Mouse (Mus musculus): ENCODE measurements around the gene Cenpf.

Cenpf gene

DNA sequence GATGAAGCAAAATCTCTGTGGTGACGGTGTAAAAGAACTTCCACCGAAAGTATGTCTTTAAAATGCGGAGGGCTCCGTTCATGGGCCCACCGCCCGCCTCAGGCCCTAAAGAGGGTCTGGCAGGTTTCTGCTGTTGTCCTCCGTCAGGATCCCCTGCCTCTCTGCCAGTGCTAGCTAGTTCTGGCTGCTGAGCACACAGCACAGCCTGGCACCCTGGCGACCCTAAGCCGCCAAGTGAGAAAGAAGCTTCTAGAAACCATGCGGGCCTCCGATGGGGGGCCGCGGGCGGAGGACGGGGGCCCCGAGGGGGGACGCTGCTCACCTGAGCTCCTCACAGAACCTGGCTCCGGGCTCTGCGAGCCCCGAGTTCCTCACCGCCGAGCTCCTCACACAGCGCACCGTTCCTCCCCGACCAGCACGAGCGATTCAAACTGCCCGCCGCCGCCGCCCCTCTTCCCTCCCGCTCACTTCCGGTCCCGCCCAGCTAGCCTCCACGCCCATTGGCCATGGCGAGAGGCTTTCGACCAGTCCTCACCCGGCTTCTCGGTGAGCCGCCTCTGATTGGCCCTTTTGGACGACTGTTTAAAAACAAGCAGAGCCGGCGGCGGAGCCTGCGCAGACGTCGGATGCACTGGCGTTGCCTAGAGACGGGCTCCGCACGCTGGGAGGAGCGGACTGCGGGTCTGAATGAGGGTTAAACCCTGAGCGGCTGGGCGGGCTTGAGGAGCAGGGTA lies at the start of gene Cenpf:
Cenpf (minus strand) TSS at position 433 of the 734 bp plus-strand sequence.
- DNase-seq (ENCODE audit: low spot score in 2 of 2) = peak; percentile 95 to 99

GRCm38 (mm10) chr1:189732156-189732555 lies 44.3 kb upstream of the Cenpf start:
- no peak for DNase-seq (ENCODE audit: low spot score in 2 of 2)

GRCm38 (mm10) chr1:189731697-189732096 lies 43.8 kb upstream of the Cenpf start:
- no peak for DNase-seq (ENCODE audit: low spot score in 2 of 2)

GRCm38 (mm10) chr1:189729141-189729815 lies 41.4 kb upstream of the Cenpf start:
- DNase-seq (ENCODE audit: low spot score in 2 of 2) = no peak

DNA sequence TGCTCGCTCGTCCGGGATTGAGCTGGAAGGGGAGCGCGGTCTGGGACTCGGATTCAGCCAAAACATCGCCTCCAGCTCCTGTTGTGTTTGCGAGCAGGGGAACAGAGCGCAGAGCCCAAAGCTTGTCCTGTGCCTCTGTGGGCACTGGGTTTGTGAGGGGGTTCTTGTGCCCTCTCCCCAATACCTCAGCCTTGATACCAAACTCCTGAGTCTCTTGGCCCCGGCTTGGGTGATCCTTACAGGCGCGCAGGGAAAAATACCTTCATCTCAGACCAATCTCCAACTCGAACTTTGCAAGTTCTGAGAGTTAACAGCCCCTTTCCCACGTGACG lies 40.9 kb upstream of the Cenpf start:
- DNase-seq (ENCODE audit: low spot score in 2 of 2) = no peak

GRCm38 (mm10) chr1:189727884-189728783 lies 40.2 kb upstream of the Cenpf start, which contains the start of gene Ptpn14:
Gene Ptpn14 (plus strand): TSS chr1:189728268.
- DNase-seq (ENCODE audit: low spot score in 2 of 2) = peak; percentile 86 to 89

DNA sequence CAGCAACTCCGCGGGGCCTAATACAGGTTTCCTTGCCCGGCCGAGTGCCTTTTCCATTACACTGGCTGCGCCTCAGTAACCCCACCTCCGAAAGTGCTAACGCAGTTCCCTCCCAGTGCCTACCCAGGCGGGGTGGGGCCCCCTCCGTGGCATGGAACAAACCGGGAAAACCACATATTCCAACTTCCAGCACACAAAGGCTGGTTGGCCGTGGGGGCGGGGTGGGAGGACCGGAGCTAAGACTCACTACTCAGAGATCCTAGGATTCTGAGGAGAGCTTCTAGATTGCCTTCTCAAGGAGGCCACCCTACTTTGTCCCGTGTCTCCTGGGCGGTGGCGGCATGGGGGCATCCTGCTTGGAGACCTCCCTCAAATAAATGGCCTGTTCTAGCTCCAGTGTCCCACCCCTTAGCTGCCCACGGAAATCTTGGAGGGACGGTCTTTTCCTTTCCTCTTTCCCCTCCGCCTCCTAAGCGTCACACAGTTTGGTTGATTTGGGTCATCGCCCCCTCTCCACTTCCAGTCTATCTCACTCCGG lies 39.5 kb upstream of the Cenpf start:
- DNase-seq (ENCODE audit: low spot score in 2 of 2) = peak; percentile 70 to 75

DNA sequence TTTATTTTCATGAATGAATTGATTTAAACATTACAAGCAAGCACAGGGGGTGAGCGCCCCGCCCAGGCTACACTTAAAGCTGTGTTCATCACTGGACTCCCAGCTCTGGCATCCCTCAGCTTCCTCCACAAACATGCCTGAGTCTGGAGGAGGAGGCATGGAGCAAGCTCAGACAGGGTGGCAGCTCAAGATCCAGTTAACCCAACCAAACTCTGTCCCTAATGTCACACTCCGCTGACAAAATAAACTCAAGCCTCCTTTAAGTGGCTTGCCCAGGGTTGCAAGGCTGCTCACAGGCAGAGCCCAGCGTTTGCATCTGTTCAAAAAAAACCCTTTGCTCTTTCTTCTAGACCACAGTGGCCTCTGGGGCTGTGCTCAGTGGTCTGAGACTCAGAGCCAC lies 38.2 kb upstream of the Cenpf start:
- no peak for DNase-seq (ENCODE audit: low spot score in 2 of 2)

GRCm38 (mm10) chr1:189718600-189718999 lies 30.7 kb upstream of the Cenpf start:
- DNase-seq (ENCODE audit: low spot score in 2 of 2) = no peak

DNA sequence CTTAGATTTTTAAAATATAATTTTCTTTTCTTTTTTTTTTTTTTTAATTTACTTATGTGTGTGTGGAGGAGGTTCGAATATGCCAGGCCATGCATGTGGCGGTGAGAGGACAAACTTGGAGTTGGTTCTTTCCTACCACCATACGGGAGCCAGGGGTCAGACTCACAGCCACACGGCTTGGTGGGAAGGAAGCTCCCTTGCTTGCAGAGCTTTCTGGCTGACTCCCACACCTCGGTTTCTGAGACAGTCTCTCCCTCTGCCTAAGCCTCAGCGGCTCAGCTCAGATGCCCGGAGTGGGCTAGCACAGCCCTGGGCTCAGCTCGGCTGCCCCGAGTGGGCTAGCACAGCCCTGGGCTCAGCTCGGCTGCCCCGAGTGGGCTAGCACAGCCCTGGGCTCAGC lies 29.7 kb upstream of the Cenpf start:
- DNase-seq (ENCODE audit: low spot score in 2 of 2) = no peak

GRCm38 (mm10) chr1:189715915-189716797 lies 28.3 kb upstream of the Cenpf start:
- DNase-seq (ENCODE audit: low spot score in 2 of 2) = no peak

DNA sequence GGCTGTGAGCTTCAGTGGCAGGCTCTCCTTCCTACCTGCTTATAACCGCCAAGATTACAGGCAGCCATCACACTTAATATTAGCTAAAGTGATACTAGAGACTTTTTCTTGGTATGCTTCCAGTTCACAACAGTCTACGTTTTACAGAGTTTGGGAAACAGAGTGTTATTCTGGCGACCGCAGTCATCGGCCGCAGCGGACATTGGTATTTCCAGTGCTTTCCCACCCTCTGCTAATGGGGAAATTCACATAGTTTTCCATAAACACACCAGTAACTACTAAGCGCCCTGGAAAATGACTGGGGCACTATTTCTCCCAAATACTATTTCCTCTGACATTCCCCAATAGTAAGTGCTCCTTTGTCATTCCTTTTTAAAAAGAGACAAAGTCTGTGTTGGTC lies 21.1 kb upstream of the Cenpf start:
- DNase-seq (ENCODE audit: low spot score in 2 of 2) = no peak

DNA sequence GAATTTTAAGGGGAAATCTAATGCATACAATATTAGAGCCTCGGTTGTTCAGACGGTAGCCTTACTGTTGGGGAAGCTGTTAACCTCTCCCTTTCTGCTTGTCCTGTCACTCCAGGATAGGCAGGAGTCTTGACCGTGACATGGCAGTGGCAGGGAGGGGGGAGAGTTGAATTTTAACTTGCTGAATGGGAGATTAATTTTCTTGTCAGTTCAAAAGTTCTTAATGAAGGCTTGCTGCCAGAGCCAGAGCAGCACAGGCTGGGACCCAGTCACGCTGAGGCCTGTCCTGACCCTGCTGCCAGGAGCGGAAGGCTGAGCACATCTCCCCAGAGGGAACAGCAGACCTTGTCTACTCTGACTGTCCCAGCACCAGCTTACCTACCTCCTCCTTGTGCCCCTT lies 19.5 kb upstream of the Cenpf start:
- no peak for DNase-seq (ENCODE audit: low spot score in 2 of 2)

DNA sequence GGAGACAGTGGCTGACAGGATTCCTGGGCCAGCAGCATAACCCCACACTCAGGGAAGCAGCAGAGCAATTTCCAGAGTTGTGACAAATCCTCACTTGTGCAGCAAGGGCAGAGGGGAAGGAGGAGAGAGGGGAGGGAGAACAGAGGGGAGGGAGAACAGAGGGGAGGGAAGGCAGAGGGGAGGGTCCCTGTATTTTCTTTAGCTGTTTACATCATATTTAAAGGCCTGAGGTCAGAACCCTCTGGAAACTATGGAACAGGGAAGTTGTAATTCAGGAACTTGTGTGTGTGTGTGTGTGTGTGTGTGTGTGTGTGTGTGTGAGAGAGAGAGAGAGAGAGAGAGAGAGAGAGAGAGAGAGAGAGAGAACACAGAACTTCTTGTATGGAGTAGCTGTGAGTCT lies 19.1 kb upstream of the Cenpf start:
- DNase-seq (ENCODE audit: low spot score in 2 of 2) = no peak

GRCm38 (mm10) chr1:189706040-189706645 lies 18.3 kb upstream of the Cenpf start:
- DNase-seq (ENCODE audit: low spot score in 2 of 2) = no peak

- DNase-seq (ENCODE audit: low spot score in 2 of 2) = no peak
These were observed 15.7 kb upstream of the Cenpf start for GRCm38 (mm10) chr1:189703591-189703990.

GRCm38 (mm10) chr1:189703156-189703555 lies 15.3 kb upstream of the Cenpf start:
- DNase-seq (ENCODE audit: low spot score in 2 of 2) = no peak

DNA sequence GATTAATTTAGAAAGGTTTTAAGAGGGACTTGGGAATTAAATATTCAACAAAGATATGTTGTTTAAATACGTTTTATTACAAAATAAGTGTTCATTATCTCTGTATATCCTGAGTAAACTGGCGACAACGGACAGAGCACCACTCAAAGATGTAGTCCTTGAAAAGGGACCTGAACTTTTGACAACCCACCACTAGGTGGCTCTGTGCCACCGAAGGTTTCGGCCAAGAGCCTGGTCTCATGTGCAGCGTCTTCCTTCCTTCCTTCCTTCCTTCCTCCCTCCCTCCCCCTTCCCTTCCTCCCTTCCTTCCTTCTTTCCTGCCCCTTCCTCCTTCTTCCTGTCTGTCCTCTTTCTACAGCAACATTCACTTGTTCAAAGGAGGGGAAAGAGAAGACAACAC lies 13.1 kb upstream of the Cenpf start:
- DNase-seq (ENCODE audit: low spot score in 2 of 2) = peak; percentile 55 to 72

DNA sequence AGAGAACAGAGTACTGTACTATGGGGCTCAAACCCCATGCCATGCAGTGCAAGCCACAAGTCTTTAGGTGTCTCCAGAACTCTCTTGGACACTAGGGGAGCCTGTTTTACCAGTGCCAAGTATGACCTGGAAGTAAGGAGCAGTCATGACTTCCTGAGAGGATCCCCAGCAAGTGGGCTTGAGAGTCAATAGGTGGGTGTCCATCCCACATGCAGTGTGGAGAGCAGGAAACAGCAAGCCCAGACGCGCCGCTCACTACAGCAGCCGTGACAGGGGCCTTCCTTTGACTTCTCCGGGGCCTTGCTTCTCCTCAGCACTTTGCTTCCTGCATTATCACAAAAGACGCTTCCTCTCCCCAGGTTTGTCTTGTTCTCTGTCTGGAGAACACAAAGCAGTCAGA lies 12.3 kb upstream of the Cenpf start:
- no peak for DNase-seq (ENCODE audit: low spot score in 2 of 2)

DNA sequence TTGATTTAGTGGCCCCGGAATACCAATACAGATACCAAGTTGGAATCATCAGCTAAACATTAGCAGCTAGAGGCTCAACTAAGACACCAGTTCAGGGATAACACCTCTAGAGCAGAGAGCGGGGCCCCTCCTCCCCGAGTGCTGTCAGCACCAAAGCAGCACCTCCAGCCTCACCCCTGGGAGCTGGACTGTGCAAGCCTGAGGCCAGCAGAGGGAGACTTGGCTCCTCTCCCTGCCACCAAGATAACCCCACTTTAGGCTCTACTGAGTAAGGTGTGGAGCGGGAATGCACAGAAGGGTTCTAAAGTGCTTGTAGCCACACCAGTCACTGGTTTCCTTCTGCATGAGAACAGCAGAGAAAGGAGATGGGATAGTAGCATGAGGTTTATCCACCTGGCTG lies 10.5 kb upstream of the Cenpf start:
- DNase-seq (ENCODE audit: low spot score in 2 of 2) = no peak

- no peak for DNase-seq (ENCODE audit: low spot score in 2 of 2)
These were observed 7.4 kb upstream of the Cenpf start for GRCm38 (mm10) chr1:189695321-189695720.
